ENCODE assay signal across 8 mouse cellular contexts in genomic region chr16:30056906-30057305, GRCm38 (mm10). TPM values are rescaled to one million over a fixed set of nuclear protein-coding genes. Genes with fewer than 3 reads are reported as not detected.
DNase-seq lines count a peak whose midpoint lies in the region; ATAC-seq and TF ChIP-seq lines count a peak whose summit lies in the region.

No protein-coding gene starts in this region.

- peak; percentile 16; the same call in 1 of the 2 replicates for ATAC-seq in forebrain, embryonic 14.5 days
- ATAC-seq in midbrain, postnatal 0 days (ENCODE audit: low FRiP score) = no peak
- no peak for ATAC-seq in midbrain, embryonic 13.5 days
- ATAC-seq in stomach, postnatal 0 days (ENCODE audit: low FRiP score, low TSS enrichment) = no peak
- ATAC-seq in liver, embryonic 11.5 days (replicated peaks; ENCODE audit: low FRiP score) = no peak

- H3K27me3 ChIP-seq in forebrain, embryonic 14.5 days (replicated peaks; ENCODE audit: control insufficient read depth, insufficient read depth, low read length) = 0 out of 2 replicates have a peak, but pooled peaks cover 7% of the 10 kb centered on the region
- H3K27me3 ChIP-seq in forebrain, embryonic 10.5 days (ENCODE audit: poor library complexity, severe bottlenecking) = peaks cover 90% of the 10 kb centered on the region
- H3K27me3 ChIP-seq in midbrain, postnatal 0 days (ENCODE audit: insufficient read depth, low read length) = peaks cover 33% of the 10 kb centered on the region
- H3K27me3 ChIP-seq in midbrain, embryonic 13.5 days = peaks cover 90% of the 10 kb centered on the region
- no peaks in the 10 kb centered on the region for H3K27me3 ChIP-seq in stomach, postnatal 0 days (ENCODE audit: control insufficient read depth, insufficient read depth, low read length)
- peaks cover 33% of the 10 kb centered on the region for H3K27me3 ChIP-seq in liver, embryonic 11.5 days (replicated peaks; ENCODE audit: control insufficient read depth, insufficient read depth, low read length)

- H3K36me3 ChIP-seq in forebrain, embryonic 14.5 days (ENCODE audit: control insufficient read depth, insufficient read depth, low read length) = no peaks in the 10 kb centered on the region
- H3K36me3 ChIP-seq in forebrain, embryonic 10.5 days (replicated peaks) = no peaks in the 10 kb centered on the region
- no peaks in the 10 kb centered on the region for H3K36me3 ChIP-seq in midbrain, postnatal 0 days (ENCODE audit: insufficient read depth, low read length)
- no peaks in the 10 kb centered on the region for H3K36me3 ChIP-seq in midbrain, embryonic 13.5 days
- no peaks in the 10 kb centered on the region for H3K36me3 ChIP-seq in stomach, postnatal 0 days (ENCODE audit: control insufficient read depth, insufficient read depth, low read length)
- H3K36me3 ChIP-seq in liver, embryonic 11.5 days (ENCODE audit: control insufficient read depth, insufficient read depth, low read length) = no peaks in the 10 kb centered on the region

- TF ChIP-seq EP300 in stomach, postnatal 0 days (optimal IDR thresholded peaks at IDR 0.05) = no peak

- H3K4me3 ChIP-seq in forebrain, embryonic 14.5 days (ENCODE audit: low read depth, low read length) = no peak overlapping the region
- no peak overlapping the region for H3K4me3 ChIP-seq in forebrain, embryonic 10.5 days
- H3K4me3 ChIP-seq in midbrain, postnatal 0 days (ENCODE audit: low read depth, low read length) = no peak overlapping the region
- no peak overlapping the region for H3K4me3 ChIP-seq in midbrain, embryonic 13.5 days (replicated peaks)
- no peak overlapping the region for H3K4me3 ChIP-seq in stomach, postnatal 0 days (ENCODE audit: low read depth, low read length)
- H3K4me3 ChIP-seq in liver, embryonic 11.5 days (ENCODE audit: low read depth, low read length) = no peak overlapping the region

- peak; percentile 71 for DNase-seq in forebrain, embryonic 14.5 days (ENCODE audit: low spot score)
- DNase-seq in forebrain, embryonic 10.5 days (ENCODE audit: extremely low spot score, low spot score) = no peak
- DNase-seq in midbrain, postnatal 0 days (ENCODE audit: low spot score) = peak; percentile 79
- peak; percentile 50 to 84 for DNase-seq in kidney, postnatal 25 days
- peak; percentile 59 for DNase-seq in stomach, postnatal 0 days (ENCODE audit: low spot score)
- DNase-seq in left cerebral cortex, adult 18-20 months (ENCODE audit: low spot score in 2 of 2) = no peak
- DNase-seq in liver, embryonic 11.5 days (ENCODE audit: low spot score) = no peak

- H3K4me1 ChIP-seq in forebrain, embryonic 14.5 days (ENCODE audit: control insufficient read depth, insufficient read depth, low read length) = peaks cover 19% of the 10 kb centered on the region; the same call in 1 of the 2 replicates
- peaks cover 69% of the 10 kb centered on the region for H3K4me1 ChIP-seq in forebrain, embryonic 10.5 days
- H3K4me1 ChIP-seq in midbrain, postnatal 0 days (ENCODE audit: insufficient read depth, low read length) = no peaks in the 10 kb centered on the region
- peaks cover 18% of the 10 kb centered on the region for H3K4me1 ChIP-seq in midbrain, embryonic 13.5 days (replicated peaks)
- peaks cover 16% of the 10 kb centered on the region for H3K4me1 ChIP-seq in stomach, postnatal 0 days (replicated peaks; ENCODE audit: control insufficient read depth, insufficient read depth)
- peaks cover 20% of the 10 kb centered on the region for H3K4me1 ChIP-seq in liver, embryonic 11.5 days (replicated peaks; ENCODE audit: control insufficient read depth, insufficient read depth, low read length)

- TF ChIP-seq CTCF in midbrain, postnatal 0 days (IDR thresholded peaks at IDR 0.05) = no peak
- TF ChIP-seq CTCF in stomach, postnatal 0 days (IDR thresholded peaks at IDR 0.05; ENCODE audit: low read depth) = no peak

- no peaks in the 10 kb centered on the region for H3K9me3 ChIP-seq in forebrain, embryonic 14.5 days (replicated peaks; ENCODE audit: control insufficient read depth, low read length)
- H3K9me3 ChIP-seq in forebrain, embryonic 10.5 days = no peaks in the 10 kb centered on the region
- no peaks in the 10 kb centered on the region for H3K9me3 ChIP-seq in midbrain, postnatal 0 days (ENCODE audit: low read length)
- H3K9me3 ChIP-seq in midbrain, embryonic 13.5 days = no peaks in the 10 kb centered on the region
- H3K9me3 ChIP-seq in stomach, postnatal 0 days (ENCODE audit: control insufficient read depth, low read length) = no peaks in the 10 kb centered on the region
- no peaks in the 10 kb centered on the region for H3K9me3 ChIP-seq in liver, embryonic 11.5 days (ENCODE audit: control insufficient read depth, low read length)

- no peak overlapping the region for H3K4me2 ChIP-seq in forebrain, embryonic 14.5 days (ENCODE audit: low read length)
- no peak overlapping the region for H3K4me2 ChIP-seq in midbrain, postnatal 0 days (ENCODE audit: low read depth, low read length, poor library complexity, severe bottlenecking)
- no peak overlapping the region for H3K4me2 ChIP-seq in midbrain, embryonic 13.5 days (replicated peaks)
- no peak overlapping the region for H3K4me2 ChIP-seq in stomach, postnatal 0 days (replicated peaks; ENCODE audit: low read depth)
- no peak overlapping the region for H3K4me2 ChIP-seq in liver, embryonic 11.5 days

- no peak overlapping the region for H3K9ac ChIP-seq in forebrain, embryonic 14.5 days (ENCODE audit: low read length)
- no peak overlapping the region for H3K9ac ChIP-seq in midbrain, postnatal 0 days (replicated peaks; ENCODE audit: low read length, poor library complexity, severe bottlenecking)
- no peak overlapping the region for H3K9ac ChIP-seq in midbrain, embryonic 13.5 days (replicated peaks)
- no peak overlapping the region for H3K9ac ChIP-seq in stomach, postnatal 0 days (ENCODE audit: low read length)
- H3K9ac ChIP-seq in liver, embryonic 11.5 days (ENCODE audit: low read depth, low read length) = no peak overlapping the region

- 62% methylated on average over 2 of the region's 2 CpGs for WGBS in forebrain, embryonic 14.5 days
- 89% methylated on average over 2 of the region's 2 CpGs for WGBS in forebrain, embryonic 10.5 days
- 74% methylated on average over 2 of the region's 2 CpGs for WGBS in midbrain, postnatal 0 days
- 68% methylated on average over 2 of the region's 2 CpGs for WGBS in midbrain, embryonic 13.5 days
- 48% methylated on average over 2 of the region's 2 CpGs for WGBS in stomach, postnatal 0 days
- 79% methylated on average over 2 of the region's 2 CpGs for WGBS in liver, embryonic 11.5 days

- no peak overlapping the region for H3K27ac ChIP-seq in forebrain, embryonic 14.5 days (ENCODE audit: low read depth, low read length)
- H3K27ac ChIP-seq in forebrain, embryonic 10.5 days = no peak overlapping the region
- no peak overlapping the region for H3K27ac ChIP-seq in midbrain, postnatal 0 days (ENCODE audit: low read depth, low read length)
- no peak overlapping the region for H3K27ac ChIP-seq in midbrain, embryonic 13.5 days
- peak overlapping the region; percentile 78 for H3K27ac ChIP-seq in stomach, postnatal 0 days (replicated peaks)
- no peak overlapping the region for H3K27ac ChIP-seq in liver, embryonic 11.5 days (ENCODE audit: low read depth, low read length)

RNA-seq across cellular contexts. Expression of gene Hes1, which starts 7.3 kb away (rescaled TPM):
- 15.2 and 20.5 TPM in 2 replicates for polyA plus RNA-seq in forebrain, embryonic 14.5 days (2014; fragmentation: Nextera tagmentation; extraction: Ambion mirVana)
- 42.5 and 49.0 TPM in 2 replicates for polyA plus RNA-seq in forebrain, embryonic 10.5 days (2016; fragmentation: Nextera tagmentation; extraction: Ambion mirVana)
- 10.2 and 10.3 TPM in 2 replicates for total RNA-seq in midbrain, postnatal 0 days (2014; rRNA removed)
- 9.2 and 13.0 TPM in 2 replicates for polyA plus RNA-seq in midbrain, postnatal 0 days (2015; fragmentation: Nextera tagmentation; extraction: Ambion mirVana)
- polyA plus RNA-seq in midbrain, embryonic 13.5 days (2015; fragmentation: Nextera tagmentation; extraction: Ambion mirVana) = 14.1 and 19.7 TPM in 2 replicates
- polyA plus RNA-seq in stomach, postnatal 0 days (2015; fragmentation: Nextera tagmentation; extraction: Ambion mirVana) = 66.2 and 73.1 TPM in 2 replicates
- 10 to 100 TPM; 21.1 to 26.0 TPM for total RNA-seq in left cerebral cortex, adult 18-20 months (2021)
- polyA plus RNA-seq in liver, embryonic 11.5 days (2014; fragmentation: Nextera tagmentation; extraction: Ambion mirVana) = 22.6 and 25.3 TPM in 2 replicates

Comparison
In these comparisons a context has a peak if more than half of its experiments do, and no peak if none do; other contexts are left out.
1. DNase-seq: peak in forebrain, embryonic 14.5 days (single experiment), midbrain, postnatal 0 days (single experiment), kidney, postnatal 25 days (2 of 2) and stomach, postnatal 0 days (single experiment); none in forebrain, embryonic 10.5 days (single experiment), left cerebral cortex, adult 18-20 months (0 of 2) and liver, embryonic 11.5 days (single experiment).